Mouse (Mus musculus) forebrain, embryonic 14.5 days (tissue): ENCODE data around the gene Slc25a11. TPM values are rescaled to one million over a fixed set of nuclear protein-coding genes. Genes with fewer than 3 reads are reported as not detected.

Source experiments
- ATAC-seq: fragments of 200-750 bp; cut with Nextera tagmentation; 2 replicates; pipeline ENCODE4 v1.8.0; 2017; ENCODE audit warnings: mild to moderate bottlenecking, moderate library complexity
- DNase-seq: peaks from one replicate; pipeline ENCODE4 v3.0.0-alpha.2; 2015; ENCODE audit warnings: low spot score
- H3K27ac ChIP-seq: fragments of 300-500 bp; sonication (generic); 2 replicates; pipeline ENCODE4 v1.5.1; 2014; ENCODE audit warnings: low read depth, mild to moderate bottlenecking, control low read depth, low read length, moderate library complexity
- H3K27me3 ChIP-seq: fragments of 300-500 bp; sonication (generic); replicated peaks from 2 replicates; pipeline ENCODE4 v1.6.1; 2014; ENCODE audit warnings: low read length, control low read depth, mixed read lengths; ENCODE audit not compliant: control insufficient read depth, insufficient read depth
- H3K36me3 ChIP-seq: fragments of 300-500 bp; sonication (generic); 2 replicates; pipeline ENCODE4 v1.6.1; 2014; ENCODE audit warnings: low read length, control low read depth; ENCODE audit not compliant: control insufficient read depth, insufficient read depth
- H3K4me1 ChIP-seq: fragments of 300-500 bp; sonication (generic); 2 replicates; pipeline ENCODE4 v1.6.1; 2014; ENCODE audit warnings: antibody characterized with exemption, low read length, control low read depth; ENCODE audit not compliant: control insufficient read depth, insufficient read depth
- H3K4me2 ChIP-seq: fragments of 300-500 bp; sonication (generic); 2 replicates; pipeline ENCODE4 v1.6.1; 2014; ENCODE audit warnings: mild to moderate bottlenecking, control low read depth, low read length
- H3K4me3 ChIP-seq: fragments of 300-500 bp; sonication (generic); 2 replicates; pipeline ENCODE4 v1.5.1; 2014; ENCODE audit warnings: low read depth, low read length, control low read depth
- H3K9ac ChIP-seq: fragments of 300-500 bp; sonication (generic); 2 replicates; pipeline ENCODE4 v1.6.1; 2014; ENCODE audit warnings: mild to moderate bottlenecking, low read length, control low read depth, moderate library complexity
- H3K9me3 ChIP-seq: fragments of 300-500 bp; sonication (generic); replicated peaks from 2 replicates; pipeline ENCODE4 v1.6.1; 2016; ENCODE audit warnings: low read length, control low read depth, mixed read lengths; ENCODE audit not compliant: control insufficient read depth
- WGBS: fragments of 180-500 bp; shearing (Covaris S2); extraction: QIAGEN DNeasy Blood & Tissue Kit; methylation state at CpG from one replicate; pipeline ENCODE4 v1.1.7; 2014; 5-methylcytosine and 5-hydroxymethylcytosine counted together
- polyA plus RNA-seq: library from polyadenylated mRNA; unstranded; fragments of >200 nt; fragmentation: Nextera tagmentation; extraction: Ambion mirVana; gene quantifications from 2 replicates; pipeline ENCODE4 v1.2.1, GENCODE M21; 2014

Slc25a11 gene
- polyA plus RNA-seq, 1 experiment from 2014 or later: 190 TPM

DNA sequence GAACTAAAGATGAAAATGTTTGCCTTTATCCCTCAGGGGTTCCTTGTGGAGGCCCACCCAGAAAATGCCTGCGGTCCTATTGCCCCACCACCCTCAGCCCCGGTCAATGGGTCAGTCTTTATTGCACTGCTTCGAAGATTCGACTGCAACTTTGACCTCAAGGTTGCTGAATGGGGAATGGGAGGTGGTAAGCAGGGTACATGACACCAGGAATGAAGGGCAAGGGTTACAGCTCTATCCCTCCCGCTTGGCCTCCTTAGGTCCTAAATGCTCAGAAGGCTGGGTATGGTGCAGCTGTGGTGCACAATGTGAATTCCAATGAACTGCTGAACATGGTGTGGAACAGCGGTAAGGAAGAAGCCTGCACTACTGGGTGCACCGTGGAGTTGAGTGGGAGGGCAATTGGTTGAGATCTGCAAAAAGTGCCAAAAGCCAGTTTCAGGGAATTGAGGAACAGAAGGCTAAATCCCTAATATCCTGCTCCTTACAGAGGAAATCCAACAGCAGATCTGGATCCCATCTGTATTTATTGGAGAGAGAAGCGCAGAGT is 2.0 kb upstream of the Slc25a11 start:
- WGBS: 92% methylated on average over 8 of the region's 8 CpGs
- Histone ChIP-seq H3K4me2 (peak overlapping the region; percentile 99; the same call in 1 of the 2 replicates), H3K4me3 (no peak overlapping the region)

DNA sequence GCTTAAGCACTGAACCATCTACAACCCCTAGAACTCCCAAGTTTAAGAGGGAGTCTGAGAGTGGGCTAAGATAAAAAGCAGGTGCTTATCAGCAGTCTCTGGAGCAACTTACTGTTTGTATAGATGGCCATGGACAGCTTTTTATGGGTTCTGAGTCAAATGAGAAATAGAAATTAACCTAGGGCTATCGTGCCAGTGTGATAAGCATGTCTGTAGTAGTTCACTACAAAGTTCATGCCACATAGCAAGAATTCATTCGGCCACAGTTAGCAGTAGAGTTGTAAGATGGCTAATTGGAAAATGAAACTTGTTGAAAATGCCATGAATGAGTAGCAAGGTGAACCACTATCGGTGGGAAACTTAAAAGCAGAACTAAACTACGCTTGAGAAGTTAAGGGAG is 1.2 kb upstream of the Slc25a11 start:
- peaks cover 62% of the 10 kb centered on the region for H3K36me3 ChIP-seq
- peak overlapping the region; percentile 74 for H3K9ac ChIP-seq
- no peak for ATAC-seq
- H3K9me3 ChIP-seq: no peaks in the 10 kb centered on the region
- peak overlapping the region; percentile 61 for H3K4me3 ChIP-seq
- H3K27ac ChIP-seq: no peak overlapping the region
- peaks cover 30% of the 10 kb centered on the region for H3K4me1 ChIP-seq
- peak overlapping the region; percentile 99 for H3K4me2 ChIP-seq
- H3K27me3 ChIP-seq: no peaks in the 10 kb centered on the region
- DNase-seq: no peak
- 89% methylated on average over 4 of the region's 4 CpGs for WGBS

More for the DNA sequence above, 2.0 kb upstream of the Slc25a11 start:
- Histone ChIP-seq H3K4me1 (peaks cover 30% of the 10 kb centered on the region), H3K36me3 (peaks cover 61% of the 10 kb centered on the region), H3K27ac (no peak overlapping the region), H3K9ac (no peak overlapping the region), H3K27me3 (no peaks in the 10 kb centered on the region), H3K9me3 (no peaks in the 10 kb centered on the region)
- ATAC-seq: no peak
- DNase-seq: no peak

DNA sequence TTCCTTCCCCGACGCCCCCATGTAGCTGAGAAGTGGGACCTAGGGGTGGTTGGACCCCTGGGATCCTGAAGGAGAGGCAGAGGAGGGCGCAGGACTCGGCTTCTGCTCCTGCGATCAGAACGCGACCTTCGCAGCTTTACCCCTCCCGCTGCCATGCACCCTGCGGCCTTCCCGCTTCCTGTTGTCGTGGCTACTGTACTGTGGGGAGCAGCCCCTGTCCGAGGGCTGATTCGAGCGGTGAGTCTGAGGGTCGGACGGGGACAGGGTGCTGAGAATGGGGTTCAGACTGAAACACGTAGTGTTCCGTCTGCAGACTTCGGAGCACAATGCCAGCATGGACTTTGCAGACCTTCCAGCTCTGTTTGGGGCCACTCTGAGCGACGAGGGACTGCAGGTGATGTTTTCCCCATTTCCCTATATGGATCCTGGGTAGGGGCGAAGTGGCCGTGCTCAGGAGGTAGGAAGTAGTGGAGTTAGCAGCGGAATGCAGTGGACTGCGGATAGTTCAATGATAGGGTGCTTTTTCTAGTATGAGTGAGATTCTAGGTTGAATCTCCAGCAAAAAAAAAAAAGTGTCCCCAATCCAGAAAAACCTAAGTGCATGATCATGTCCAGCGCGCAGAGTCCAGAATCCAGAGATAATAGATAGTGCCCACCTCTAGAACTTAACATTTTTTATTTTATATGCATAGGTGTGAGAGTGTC is 589 bp upstream of the Slc25a11 start:
- ATAC-seq: peak; percentile 11

DNA sequence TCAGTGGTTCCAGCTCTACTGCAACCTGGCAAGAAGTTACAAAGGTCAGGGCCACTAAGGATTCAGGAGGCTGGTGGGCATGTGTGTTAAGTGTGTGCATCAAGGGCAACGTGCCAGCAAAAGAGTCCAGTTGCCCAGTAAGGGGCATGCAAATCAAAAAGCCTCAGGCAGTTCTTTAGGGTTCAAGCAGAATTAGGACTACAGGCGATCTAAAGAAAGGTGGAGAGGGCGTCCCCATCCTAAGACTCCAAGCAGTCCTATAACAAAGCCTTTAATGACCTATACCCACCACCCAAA is 1.1 kb downstream of the Slc25a11 start:
- Histone ChIP-seq H3K9ac (peak overlapping the region; percentile 88), H3K4me3 (peak overlapping the region; percentile 61), H3K27ac (peak overlapping the region; percentile 79), H3K4me1 (peaks cover 21% of the 10 kb centered on the region), H3K4me2 (peak overlapping the region; percentile 86), H3K27me3 (no peaks in the 10 kb centered on the region), H3K9me3 (no peaks in the 10 kb centered on the region), H3K36me3 (peaks cover 52% of the 10 kb centered on the region)
- ATAC-seq: no peak
- DNase-seq: no peak
- WGBS: 18% methylated on average over 3 of the region's 3 CpGs

More for the DNA sequence above, 589 bp upstream of the Slc25a11 start:
- peaks cover 63% of the 10 kb centered on the region for H3K36me3 ChIP-seq
- H3K9me3 ChIP-seq: no peaks in the 10 kb centered on the region
- peaks cover 27% of the 10 kb centered on the region for H3K4me1 ChIP-seq
- peak overlapping the region; percentile 99 for H3K4me2 ChIP-seq
- DNase-seq: no peak
- H3K4me3 ChIP-seq: peak overlapping the region; percentile 61
- no peaks in the 10 kb centered on the region for H3K27me3 ChIP-seq
- H3K27ac ChIP-seq: peak overlapping the region; percentile 90
- H3K9ac ChIP-seq: peak overlapping the region; percentile 74
- 5% methylated on average over 28 of the region's 28 CpGs for WGBS

DNA sequence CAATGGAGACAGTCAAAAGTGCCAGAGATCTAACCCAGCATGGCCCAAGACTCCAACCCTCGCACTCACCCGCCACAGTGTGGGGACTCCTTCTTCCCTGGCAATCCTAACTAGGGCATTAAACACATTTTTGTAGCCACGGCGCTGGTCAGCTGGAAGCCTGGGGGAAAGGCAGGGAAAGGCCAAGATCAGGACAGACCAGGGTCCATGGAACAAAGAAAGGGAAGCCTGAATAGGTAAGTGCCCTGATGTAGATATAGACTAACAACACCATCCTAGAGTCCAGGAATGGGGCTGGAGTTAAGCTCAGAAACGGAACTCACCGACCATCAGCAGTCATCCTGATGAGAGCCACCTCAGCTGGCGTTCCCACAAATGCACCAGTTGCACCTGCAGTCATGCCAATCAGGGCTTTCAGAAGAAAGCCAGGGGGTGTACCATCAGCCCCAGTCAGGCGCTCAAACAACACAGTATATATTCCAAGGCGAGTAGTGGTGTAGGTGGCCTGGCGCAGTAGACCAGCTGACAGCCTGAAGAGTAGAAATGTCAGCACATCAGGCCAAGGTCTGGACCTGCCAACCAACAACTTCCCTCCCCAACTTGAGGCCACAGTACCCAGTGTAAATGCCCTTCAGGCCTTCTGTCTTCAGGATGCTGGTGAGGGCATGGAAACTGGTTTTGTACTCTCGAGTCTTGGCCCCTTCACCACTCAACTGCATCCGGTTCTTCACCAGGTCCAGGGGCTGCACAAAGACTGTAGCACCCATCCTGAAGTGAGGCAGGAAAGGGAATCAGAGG is 1.6 kb downstream of the Slc25a11 start:
- Histone ChIP-seq H3K27ac (no peak overlapping the region), H3K27me3 (no peaks in the 10 kb centered on the region), H3K36me3 (peaks cover 46% of the 10 kb centered on the region), H3K4me1 (peaks cover 21% of the 10 kb centered on the region), H3K4me3 (peak overlapping the region; percentile 61), H3K9me3 (no peaks in the 10 kb centered on the region), H3K4me2 (peak overlapping the region; percentile 86), H3K9ac (peak overlapping the region; percentile 88)
- no peak for DNase-seq
- no peak for ATAC-seq
- WGBS: 89% methylated on average over 12 of the region's 12 CpGs

DNA sequence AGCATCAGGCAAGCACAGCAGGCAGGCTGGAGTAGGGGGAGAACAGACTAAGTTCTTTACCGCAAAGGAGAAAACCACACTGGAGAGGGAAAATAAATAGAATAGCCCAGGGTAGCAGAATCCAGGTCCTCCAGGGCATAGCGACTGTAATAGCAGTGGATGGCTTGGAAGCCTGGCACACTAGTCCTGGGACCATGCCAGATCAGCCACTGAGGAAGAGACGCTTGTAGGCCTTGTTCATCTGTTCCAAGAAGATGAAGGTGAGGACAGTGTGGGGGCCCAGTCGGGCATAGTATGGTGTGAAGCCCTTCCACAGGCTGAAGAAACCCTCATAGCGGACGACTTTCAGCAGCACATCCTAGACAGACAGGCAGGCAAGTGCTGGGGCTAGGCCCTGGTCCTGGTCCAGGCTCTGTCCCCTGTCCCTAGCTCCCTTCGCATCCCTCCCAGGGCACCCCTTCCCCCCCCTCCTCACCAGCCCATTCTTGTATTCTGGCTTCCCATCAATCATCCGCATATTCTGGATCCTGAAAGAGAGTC is 2.6 kb downstream of the Slc25a11 start:
- H3K27me3 ChIP-seq: no peaks in the 10 kb centered on the region
- peaks cover 21% of the 10 kb centered on the region for H3K4me1 ChIP-seq
- 94% methylated on average over 8 of the region's 8 CpGs for WGBS
- H3K4me3 ChIP-seq: no peak overlapping the region
- H3K27ac ChIP-seq: no peak overlapping the region
- no peak overlapping the region for H3K9ac ChIP-seq
- peaks cover 36% of the 10 kb centered on the region for H3K36me3 ChIP-seq
- no peaks in the 10 kb centered on the region for H3K9me3 ChIP-seq
- no peak overlapping the region for H3K4me2 ChIP-seq
- no peak for DNase-seq
- no peak for ATAC-seq

DNA sequence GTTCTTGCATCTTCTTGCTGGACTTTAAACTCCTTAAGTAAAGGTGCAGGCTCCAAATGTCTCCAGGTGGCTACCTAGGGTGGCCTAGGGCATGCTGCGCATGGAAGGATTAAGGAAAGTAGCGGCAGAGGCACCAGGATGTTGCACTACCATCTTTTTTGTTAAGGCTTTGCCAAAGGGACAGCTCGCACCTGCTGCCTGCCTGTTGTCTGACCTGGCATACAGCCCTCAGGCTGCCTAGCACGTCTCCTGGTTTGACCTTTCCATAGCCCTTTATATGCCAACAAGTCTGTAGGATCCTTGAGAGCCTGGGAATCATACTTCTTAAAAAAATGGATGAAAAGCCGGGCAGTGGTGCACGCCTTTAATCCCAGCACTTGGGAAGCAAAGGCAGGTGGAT is 4.2 kb downstream of the Slc25a11 start:
- no peak overlapping the region for H3K9ac ChIP-seq

DNA sequence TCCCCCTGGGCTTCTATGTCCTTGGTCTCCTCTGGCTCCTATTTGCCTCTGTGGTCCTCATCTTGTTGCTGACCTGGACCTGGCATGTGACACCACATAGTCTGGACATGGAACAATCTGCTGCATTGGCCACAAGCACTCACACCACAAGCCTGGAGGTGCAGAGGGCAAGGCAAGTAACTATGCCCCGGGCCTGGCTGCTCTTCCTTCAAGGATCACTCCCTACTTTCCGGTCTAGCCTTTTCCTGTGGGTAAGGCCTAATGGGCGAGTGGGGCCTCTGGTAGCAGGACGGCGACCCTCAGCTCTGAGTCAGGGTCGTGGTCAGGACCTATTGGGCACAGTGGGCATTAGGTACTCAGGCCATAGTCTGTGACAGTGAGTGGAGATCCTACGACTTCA is 6.0 kb downstream of the Slc25a11 start:
- Histone ChIP-seq H3K36me3 (peaks cover 21% of the 10 kb centered on the region), H3K4me1 (peaks cover 7% of the 10 kb centered on the region), H3K9ac (no peak overlapping the region), H3K27me3 (no peaks in the 10 kb centered on the region), H3K4me2 (no peak overlapping the region), H3K9me3 (no peaks in the 10 kb centered on the region), H3K27ac (no peak overlapping the region), H3K4me3 (no peak overlapping the region)
- ATAC-seq: no peak
- no peak for DNase-seq
- 90% methylated on average over 7 of the region's 7 CpGs for WGBS

More for the DNA sequence above, 4.2 kb downstream of the Slc25a11 start:
- Histone ChIP-seq H3K9me3 (no peaks in the 10 kb centered on the region), H3K36me3 (peaks cover 21% of the 10 kb centered on the region), H3K27me3 (no peaks in the 10 kb centered on the region), H3K27ac (no peak overlapping the region), H3K4me3 (no peak overlapping the region), H3K4me2 (no peak overlapping the region), H3K4me1 (peaks cover 12% of the 10 kb centered on the region)
- no peak for ATAC-seq
- 94% methylated on average over 6 of the region's 6 CpGs for WGBS
- DNase-seq: no peak
